Mouse (Mus musculus) cerebellum, adult (tissue): Measurements from ENCODE around the gene Fam120a.
A peak's percentile ranks its signal among the peaks of the same experiment; 100 is the strongest.

Source experiments
- ATAC-seq: cut with Nextera tagmentation; 2 replicates; pipeline ENCODE4 v1.9.2; 2017; ENCODE audit warnings: mild to moderate bottlenecking, moderate library complexity, mixed read lengths; ENCODE audit not compliant: insufficient number of reproducible peaks, low FRiP score, low TSS enrichment

Fam120a gene

GRCm38 (mm10) chr13:48966851-48967821 lies 681 bp downstream of the Fam120a start:
- ATAC-seq = peak; percentile 12; the same call in 1 of the 2 replicates

- no peak for ATAC-seq
Measured at GRCm38 (mm10) chr13:48965559-48966525, 2.0 kb downstream of the Fam120a start.

GRCm38 (mm10) chr13:48964850-48965249 lies 3.0 kb downstream of the Fam120a start:
- ATAC-seq = no peak

DNA sequence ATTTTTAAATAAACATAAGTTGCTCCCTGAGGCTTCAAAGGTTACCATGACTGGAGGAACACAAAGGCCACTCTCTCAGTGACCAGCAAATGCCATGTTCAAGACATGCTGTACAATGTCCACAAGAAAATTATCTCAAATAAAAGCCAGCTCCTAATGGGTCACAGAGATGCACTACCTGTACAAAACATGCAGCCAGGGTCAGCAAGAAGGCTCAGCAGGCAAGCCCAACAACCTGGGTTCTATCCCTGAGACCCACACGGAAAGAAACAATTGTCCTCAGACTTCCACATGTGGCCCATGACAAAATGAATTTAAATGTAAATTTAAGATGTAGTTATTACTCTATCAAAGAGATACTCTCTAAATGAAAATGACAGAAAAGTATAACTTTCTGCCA lies 4.7 kb downstream of the Fam120a start:
- ATAC-seq = no peak

DNA sequence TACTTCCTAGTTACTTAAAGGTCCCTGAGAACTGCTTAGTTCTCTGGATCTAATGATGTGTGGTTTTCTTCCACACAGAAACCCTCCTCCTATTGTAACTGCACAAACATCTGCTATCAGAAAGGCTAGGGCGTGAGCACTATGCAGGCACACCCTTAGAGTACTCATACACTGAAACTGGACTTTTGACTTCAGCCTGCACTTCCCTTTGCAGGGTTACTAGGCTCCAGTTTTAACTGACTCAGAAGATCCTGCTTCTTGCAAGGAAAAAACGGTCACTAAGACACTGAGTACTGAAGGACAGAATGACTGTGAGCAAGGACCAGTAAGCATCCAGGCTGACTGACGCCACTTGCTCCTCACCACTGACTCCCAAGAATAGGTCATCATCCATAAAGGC lies 5.3 kb downstream of the Fam120a start:
- ATAC-seq = no peak

DNA sequence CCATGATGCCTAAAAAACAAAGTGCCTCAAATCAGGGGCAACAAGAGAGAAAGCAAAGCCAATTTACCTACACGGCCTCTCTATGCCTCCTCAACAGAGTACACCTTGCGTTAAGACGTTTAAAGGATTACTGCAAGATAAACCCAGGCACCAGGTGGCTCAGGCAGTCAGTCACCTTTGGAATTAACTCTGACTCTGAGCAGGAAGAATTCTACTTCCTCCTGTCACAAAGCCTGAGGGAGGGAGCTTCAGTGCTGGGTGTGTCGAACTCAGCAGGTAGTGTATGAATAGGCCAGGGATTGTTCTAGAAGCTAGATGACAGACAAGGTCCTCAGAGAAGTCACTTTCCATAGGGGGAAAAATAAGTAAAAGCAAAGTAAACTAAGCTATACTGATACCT lies 9.2 kb downstream of the Fam120a start:
- ATAC-seq = no peak

DNA sequence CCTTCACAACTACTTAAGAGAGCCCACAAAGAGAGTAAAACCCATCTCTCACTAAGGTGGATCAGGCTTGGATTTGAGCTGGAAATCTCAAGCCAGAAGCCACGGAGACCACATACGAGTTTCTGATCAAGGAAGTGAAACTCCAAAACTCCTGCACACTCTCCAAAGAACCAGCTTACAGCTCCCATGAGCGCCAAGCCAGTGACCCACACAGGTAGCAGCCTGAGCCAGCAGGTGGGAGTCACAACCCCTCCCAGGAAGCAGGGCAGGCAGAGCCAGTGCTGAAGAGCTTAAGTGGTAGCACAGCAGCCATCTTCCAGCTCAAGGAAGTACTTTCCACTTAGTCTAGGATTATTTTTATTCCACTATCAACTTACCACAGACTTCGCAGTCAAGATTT lies 13.0 kb downstream of the Fam120a start:
- no peak for ATAC-seq

- no peak for ATAC-seq
Measured at GRCm38 (mm10) chr13:48950600-48951241, 17.1 kb downstream of the Fam120a start.

- no peak for ATAC-seq
Measured at GRCm38 (mm10) chr13:48948951-48949350, 18.9 kb downstream of the Fam120a start.

DNA sequence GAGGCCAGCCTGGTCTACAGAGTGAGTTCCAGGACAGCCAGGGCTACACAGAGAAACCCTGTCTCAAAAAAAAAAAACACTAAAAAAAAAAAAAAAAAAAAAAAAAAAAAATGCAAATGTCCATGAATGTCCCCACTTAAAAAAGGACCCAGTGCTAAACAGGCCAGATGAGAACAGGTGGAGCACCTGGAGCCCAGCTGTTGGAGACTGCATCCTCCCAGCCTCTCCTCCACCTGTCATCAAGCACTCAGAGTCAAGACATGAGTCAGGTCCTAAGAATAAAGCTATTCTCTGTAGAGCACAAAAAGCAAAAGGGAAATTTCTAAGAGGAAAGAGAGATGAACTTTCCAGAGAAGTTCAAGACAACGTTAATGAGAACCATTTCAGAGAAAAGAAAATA lies 23.2 kb downstream of the Fam120a start:
- no peak for ATAC-seq

DNA sequence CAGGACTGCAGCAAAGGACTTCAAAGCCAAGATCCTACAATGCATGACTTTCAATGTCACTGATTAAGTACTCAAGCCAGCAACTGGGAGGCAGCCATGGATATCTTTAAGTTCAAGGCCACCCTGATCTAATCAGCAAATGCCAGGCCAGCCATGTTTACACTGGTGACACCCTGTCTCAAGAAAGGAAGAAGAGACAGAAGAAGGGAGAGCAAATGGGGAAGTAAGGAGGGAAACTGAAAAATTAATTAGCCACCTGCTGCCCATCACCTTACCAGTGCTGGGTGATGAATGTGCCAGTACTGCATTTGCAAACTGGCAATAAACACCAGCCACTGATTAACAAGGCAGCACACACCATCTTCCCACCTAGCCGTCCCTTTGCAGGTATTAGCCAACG lies 25.3 kb downstream of the Fam120a start:
- no peak for ATAC-seq

- ATAC-seq = no peak
Measured at GRCm38 (mm10) chr13:48941773-48942172, 26.0 kb downstream of the Fam120a start.

GRCm38 (mm10) chr13:48934597-48934996 lies 33.2 kb downstream of the Fam120a start:
- ATAC-seq = no peak

DNA sequence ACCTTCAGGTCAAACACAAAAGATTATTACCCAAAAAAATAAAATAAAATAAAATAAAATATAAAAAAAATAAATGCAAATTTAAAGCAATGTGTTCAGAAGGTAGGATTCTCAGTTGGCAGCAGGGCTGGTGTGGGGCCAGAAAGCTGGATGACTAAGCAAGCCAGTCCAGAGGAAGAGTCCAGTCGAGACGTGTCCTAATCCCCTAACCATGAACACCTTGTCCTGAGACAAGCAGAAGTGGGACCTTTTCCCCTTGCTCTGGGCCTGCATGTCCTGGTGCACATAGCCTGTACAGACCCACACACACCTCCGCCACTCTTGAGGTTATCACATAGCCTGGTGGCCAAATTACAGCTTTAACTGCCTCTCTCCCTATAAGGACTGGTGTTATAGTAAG lies 35.1 kb downstream of the Fam120a start:
- ATAC-seq = no peak

DNA sequence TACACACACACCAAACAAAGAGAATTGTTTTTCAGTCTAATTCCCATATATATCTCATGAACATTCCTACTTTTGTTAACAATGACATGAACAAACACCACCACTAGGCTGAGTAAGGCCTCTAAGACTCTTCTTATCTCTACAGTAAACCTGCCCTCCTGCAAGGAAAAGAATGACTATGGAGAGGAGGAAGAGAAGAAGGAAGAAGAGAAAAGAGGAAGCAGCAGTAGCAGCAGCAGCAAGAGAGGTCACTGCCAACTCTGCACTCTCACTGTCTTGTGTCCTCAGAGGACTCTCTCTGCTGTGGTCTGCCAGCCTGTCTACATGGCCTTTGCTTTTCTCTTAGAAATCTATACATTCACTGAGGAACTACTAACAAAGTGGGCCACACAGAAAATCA lies 36.1 kb downstream of the Fam120a start:
- no peak for ATAC-seq

DNA sequence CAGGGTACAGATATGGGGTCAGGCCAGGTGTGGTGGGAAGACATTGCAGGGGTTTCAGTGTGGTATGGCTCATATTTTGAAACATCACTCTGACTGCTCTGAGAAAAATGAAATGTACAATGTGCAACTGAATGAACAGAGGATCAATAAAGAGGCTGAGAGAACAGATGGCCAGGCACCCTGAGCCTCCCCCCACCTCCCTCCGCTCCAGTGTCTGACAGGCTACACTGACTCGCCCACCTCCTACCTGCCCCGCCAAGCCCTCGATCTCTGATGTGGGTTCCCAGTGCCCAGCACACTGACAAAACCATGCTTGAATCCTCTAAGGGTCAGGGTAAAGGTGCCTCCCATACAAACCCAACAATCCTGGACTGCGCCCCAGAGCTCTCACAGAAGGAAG lies 36.6 kb downstream of the Fam120a start:
- 0 out of 2 replicates have a peak, but pooled peaks have one; percentile 56 for ATAC-seq

DNA sequence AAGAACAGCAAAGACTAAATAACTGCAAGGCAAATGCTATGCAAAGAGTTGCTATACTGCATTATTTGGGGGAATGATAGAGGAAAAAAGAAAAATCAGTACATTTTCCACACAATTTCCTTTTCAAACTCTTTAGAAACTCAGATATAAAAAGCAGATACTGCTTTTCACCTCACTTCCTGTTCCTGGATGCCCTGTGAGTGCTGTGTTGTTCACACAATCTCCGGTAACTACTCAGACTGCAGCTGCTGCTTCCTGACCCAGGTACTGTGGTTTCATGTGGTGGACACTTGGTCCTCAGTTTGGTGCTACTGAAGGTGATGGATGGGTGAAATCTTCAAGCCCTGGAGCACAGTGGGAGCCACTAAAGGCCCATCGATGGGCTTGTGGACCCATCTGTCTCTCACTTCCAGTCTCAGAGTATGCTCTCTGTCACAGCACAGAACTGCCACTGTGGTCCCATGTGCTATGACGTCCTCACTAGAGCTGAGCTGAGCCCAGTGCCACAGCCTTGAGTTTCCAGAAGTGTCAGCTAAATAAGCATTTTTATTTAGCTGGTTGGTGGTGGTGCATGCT lies 38.2 kb downstream of the Fam120a start:
- ATAC-seq = no peak

GRCm38 (mm10) chr13:48927609-48928008 lies 40.2 kb downstream of the Fam120a start:
- ATAC-seq = no peak

GRCm38 (mm10) chr13:48922712-48923111 lies 45.1 kb downstream of the Fam120a start:
- no peak for ATAC-seq

DNA sequence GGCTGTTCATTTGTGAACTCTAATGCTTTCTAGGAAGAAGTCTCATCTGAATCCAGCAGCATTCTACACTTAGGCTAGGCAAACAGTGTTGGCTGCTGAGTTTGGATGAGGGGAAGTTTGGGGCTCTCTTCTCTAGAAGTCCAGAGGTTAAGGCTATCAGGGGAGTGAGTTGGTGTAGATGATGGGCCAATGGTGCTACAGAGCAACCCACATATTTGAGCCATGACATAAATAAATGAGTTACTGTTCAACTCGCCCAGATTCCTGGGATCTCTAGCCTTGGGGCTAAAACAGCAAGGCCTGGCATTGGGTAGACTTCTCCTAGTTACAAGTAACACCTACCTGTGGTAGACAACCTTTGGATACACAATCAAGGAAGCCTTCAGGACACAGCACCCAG lies 46.6 kb downstream of the Fam120a start:
- ATAC-seq = no peak
